Mouse (Mus musculus): Measurements from ENCODE around the gene Cd151.

DNA sequence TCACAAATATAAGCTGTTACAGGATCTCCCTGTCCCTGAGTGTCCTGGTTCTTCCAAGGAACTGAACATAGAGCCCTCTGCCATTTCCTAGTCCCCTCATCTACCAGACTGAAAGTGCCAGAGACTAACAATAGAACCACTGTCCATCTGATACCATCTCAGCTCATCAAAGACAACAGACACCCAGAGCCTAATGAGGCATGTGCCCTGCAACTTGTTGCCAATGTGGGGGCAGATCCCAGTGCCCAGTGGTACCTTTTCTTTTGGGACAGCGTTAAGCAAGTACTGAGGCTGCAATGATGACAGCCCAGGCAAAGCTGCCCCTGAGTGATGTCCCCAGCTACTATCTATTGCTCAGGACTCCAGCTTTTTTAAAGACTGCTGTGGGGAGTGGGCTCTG is 19.0 kb downstream of the Cd151 start:
- no peak for TF ChIP-seq CTCF (conservative IDR thresholded peaks at IDR 0.05; ENCODE audit: low read length)
- no peak for TF ChIP-seq NANOG (IDR thresholded peaks at IDR 0.05; ENCODE audit: borderline replicate concordance, low read length)
- no peak for TF ChIP-seq POU5F1 (IDR thresholded peaks at IDR 0.05; ENCODE audit: borderline replicate concordance, low read length)

All from E14TG2a.4 (cell line).